ENCODE assay signal across 18 mouse cellular contexts in the genomic region with DNA sequence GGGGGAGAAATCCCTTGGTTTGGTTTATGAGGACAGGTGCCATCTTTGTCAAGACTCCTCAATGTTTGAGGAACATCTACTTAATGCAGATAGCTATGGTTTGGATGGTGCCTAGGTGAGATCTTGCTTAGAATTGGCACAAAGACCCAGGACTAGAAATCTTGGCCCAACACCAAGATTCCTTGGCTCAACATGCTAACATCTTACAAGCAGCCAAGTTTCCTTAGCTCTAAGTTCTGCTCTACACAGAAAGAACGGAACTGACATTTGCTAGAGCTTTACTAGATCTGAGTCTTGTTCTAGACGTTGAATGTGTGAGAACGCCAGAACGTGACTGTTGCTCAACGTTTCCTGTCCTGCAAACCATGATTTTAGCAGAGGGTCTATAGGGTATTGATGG. TPM values are rescaled to one million over a fixed set of nuclear protein-coding genes. Genes with fewer than 3 reads are reported as not detected.
A peak's percentile ranks its signal among the peaks of the same experiment; 100 is the strongest.
DNase-seq lines count a peak whose midpoint lies in the region; ATAC-seq lines count a peak whose summit lies in the region.
"Had no signal": no experiment of that assay in that cellular context is flagged by ENCODE, and none has a peak within 500 bp of the region (broad histone marks: within the 10 kb centered on the region; RNA-seq: fewer than 3 reads in every experiment).

No protein-coding gene starts in this region.

- no peak overlapping the region for H3K4me2 ChIP-seq in hindbrain, embryonic 15.5 days
- H3K4me2 ChIP-seq in hindbrain, embryonic 13.5 days, result no peak overlapping the region
- H3K4me2 ChIP-seq: hindbrain, embryonic 12.5 days; liver, embryonic 13.5 days; midbrain, embryonic 12.5 days had no signal

- no peak overlapping the region for H3K27ac ChIP-seq in hindbrain, embryonic 15.5 days (replicated peaks)
- no peak overlapping the region for H3K27ac ChIP-seq in hindbrain, embryonic 13.5 days
- H3K27ac ChIP-seq: hindbrain, embryonic 12.5 days; liver, embryonic 13.5 days; midbrain, embryonic 12.5 days had no signal

- no peaks in the 10 kb centered on the region for H3K36me3 ChIP-seq in hindbrain, embryonic 15.5 days
- no peaks in the 10 kb centered on the region for H3K36me3 ChIP-seq in hindbrain, embryonic 13.5 days
- H3K36me3 ChIP-seq: hindbrain, embryonic 12.5 days; liver, embryonic 13.5 days; midbrain, embryonic 12.5 days had no signal

- WGBS in hindbrain, embryonic 15.5 days, result 85% methylated on average over 5 of the region's 5 CpGs
- 90% methylated on average over 5 of the region's 5 CpGs for WGBS in hindbrain, embryonic 13.5 days

- no peaks in the 10 kb centered on the region for H3K4me1 ChIP-seq in hindbrain, embryonic 15.5 days (replicated peaks)
- H3K4me1 ChIP-seq in hindbrain, embryonic 13.5 days (replicated peaks), result peaks cover 13% of the 10 kb centered on the region
- H3K4me1 ChIP-seq: liver, embryonic 13.5 days had no signal

- no peak overlapping the region for H3K4me3 ChIP-seq in hindbrain, embryonic 15.5 days
- H3K4me3 ChIP-seq in hindbrain, embryonic 13.5 days, result no peak overlapping the region
- H3K4me3 ChIP-seq: hindbrain, embryonic 12.5 days; liver, embryonic 13.5 days; midbrain, embryonic 12.5 days had no signal

- H3K9me3 ChIP-seq in hindbrain, embryonic 15.5 days, result no peaks in the 10 kb centered on the region
- no peaks in the 10 kb centered on the region for H3K9me3 ChIP-seq in hindbrain, embryonic 13.5 days
- H3K9me3 ChIP-seq: hindbrain, embryonic 12.5 days; liver, embryonic 13.5 days; midbrain, embryonic 12.5 days had no signal

- DNase-seq in adrenal gland, postnatal 14 days, result peak; percentile 8
- no peak for DNase-seq in adrenal gland, postnatal 4 days (ENCODE audit: low spot score in 2 of 2)
- peak; percentile 1 for DNase-seq in lung, postnatal 36 days
- no peak for DNase-seq in lung, postnatal 14 days
- DNase-seq in skeletal muscle tissue, adult 2 months (ENCODE audit: low read depth, low spot score), result peak; percentile 4
- no peak for DNase-seq in urinary bladder, postnatal 25 days (ENCODE audit: low spot score)
- DNase-seq: embryo, embryonic 11 days; kidney, postnatal 25 days; liver, embryonic 13.5 days; thymus, adult 2 months had no signal

- ATAC-seq in hindbrain, embryonic 15.5 days (ENCODE audit: low FRiP score, low read depth), result peak; percentile 34; the same call in 1 of the 2 replicates
- no peak for ATAC-seq in hindbrain, embryonic 13.5 days (ENCODE audit: low FRiP score)
- ATAC-seq: intestine, postnatal 0 days had no signal

- no peaks in the 10 kb centered on the region for H3K27me3 ChIP-seq in hindbrain, embryonic 15.5 days
- no peaks in the 10 kb centered on the region for H3K27me3 ChIP-seq in hindbrain, embryonic 13.5 days
- H3K27me3 ChIP-seq: CH12.LX; hindbrain, embryonic 12.5 days; liver, embryonic 13.5 days; midbrain, embryonic 12.5 days had no signal

- no peak overlapping the region for H3K9ac ChIP-seq in hindbrain, embryonic 15.5 days
- no peak overlapping the region for H3K9ac ChIP-seq in hindbrain, embryonic 13.5 days
- H3K9ac ChIP-seq: hindbrain, embryonic 12.5 days; liver, embryonic 13.5 days; midbrain, embryonic 12.5 days had no signal

RNA-seq across cellular contexts. Expression of a gene that starts 10.7 kb away (rescaled TPM):
- 3.3 and 4.2 TPM in 2 replicates for total RNA-seq in adrenal gland, postnatal 14 days (2021)
- 10 to 100 TPM in 1 of 2 experiments, 1 to 10 TPM in 1; 6.7 to 10.3 TPM for total RNA-seq in adrenal gland, postnatal 4 days (2021)
- 2.3 and 3.7 TPM in 2 replicates for polyA plus RNA-seq in hindbrain, embryonic 15.5 days (2015; fragmentation: Nextera tagmentation; extraction: Ambion mirVana)
- 11.1 and 16.6 TPM in 2 replicates for polyA plus RNA-seq in hindbrain, embryonic 13.5 days (2015; fragmentation: Nextera tagmentation; extraction: Ambion mirVana)
- total RNA-seq: CH12.LX had no signal
- polyA plus RNA-seq: gonadal fat pad, adult 2 months; liver, embryonic 13.5 days; small intestine, adult 2 months had no signal

Comparison
In these comparisons a context has a peak if more than half of its experiments do, and no peak if none do; other contexts are left out.
1. DNase-seq: peak in adrenal gland, postnatal 14 days (single experiment), lung, postnatal 36 days (single experiment) and skeletal muscle tissue, adult 2 months (single experiment); none in adrenal gland, postnatal 4 days (0 of 2), lung, postnatal 14 days (single experiment) and urinary bladder, postnatal 25 days (single experiment).